Mouse (Mus musculus): ENCODE results near the gene Hyal5. TPM values are rescaled to one million over a fixed set of nuclear protein-coding genes. Genes with fewer than 3 reads are reported as not detected.

Hyal5 gene
- polyA plus RNA-seq, 1 experiment, result not detected

DNA sequence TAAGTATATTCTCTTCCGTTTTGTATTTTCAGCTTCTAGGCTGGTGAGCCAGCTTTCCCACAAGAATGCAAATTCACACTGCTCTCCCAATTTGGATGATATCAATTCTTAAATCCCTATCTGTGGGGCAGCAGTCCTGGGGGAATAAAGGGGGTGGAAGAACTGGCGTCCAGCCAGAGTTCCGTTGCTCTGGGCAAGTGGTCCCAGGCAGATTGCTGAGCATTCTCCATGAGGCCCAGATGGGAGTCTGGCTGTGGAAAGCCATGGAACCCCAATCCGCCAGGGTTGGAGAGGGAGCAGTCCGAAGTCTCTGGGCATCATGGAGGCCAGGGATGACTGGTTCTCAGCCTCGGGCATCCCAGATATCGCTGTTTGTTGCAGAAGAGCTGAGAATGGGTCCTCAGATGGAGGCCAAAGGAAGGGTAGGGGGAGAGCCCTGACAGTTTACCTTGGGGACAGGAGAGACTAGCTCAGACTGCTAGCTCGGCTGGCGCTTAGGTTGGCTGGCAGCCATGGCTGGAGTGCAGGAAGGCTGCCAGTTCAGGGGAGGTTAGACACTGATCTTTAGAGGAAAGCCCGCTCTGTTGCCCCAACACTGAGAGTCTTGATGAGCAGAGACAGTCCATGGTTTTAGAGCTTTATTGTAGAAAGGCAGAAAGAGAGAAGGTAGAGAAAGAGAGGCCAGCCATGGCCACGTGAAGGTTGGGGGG is 67.4 kb downstream of the Hyal5 start:
- TF ChIP-seq CTCF (IDR thresholded peaks at IDR 0.05; ENCODE audit: borderline replicate concordance, extremely low read depth, insufficient read depth, insufficient read length), result no peak
- TF ChIP-seq POLR2A (IDR thresholded peaks at IDR 0.05; ENCODE audit: borderline replicate concordance, extremely low read depth, insufficient read depth, insufficient read length, poor library complexity, severe bottlenecking), result no peak
- DNase-seq (ENCODE audit: low read depth), result no peak

Other genes with a start within 250 kb of the Hyal5 start
- 25.1 and 30.6 TPM in 2 replicates for gene Wasl, start 193.0 kb upstream of the Hyal5 start, polyA plus RNA-seq (2012; rRNA removed)
- not detected in 2 replicates for gene Hyal6, start 124.8 kb upstream of the Hyal5 start, polyA plus RNA-seq (2012; rRNA removed)
- gene Hyal4, start 109.7 kb upstream of the Hyal5 start, polyA plus RNA-seq (2012; rRNA removed), result not detected in 2 replicates
- not detected in 2 replicates for gene Spam1, start 66.8 kb upstream of the Hyal5 start, polyA plus RNA-seq (2012; rRNA removed)
- 2.2 and 3.6 TPM in 2 replicates for gene Tmem229a, start 98.3 kb downstream of the Hyal5 start, polyA plus RNA-seq (2012; rRNA removed)

All from brain, embryonic 14.5 days (tissue).